Mouse (Mus musculus): ENCODE results near the gene Pdlim1. TPM values are rescaled to one million over a fixed set of nuclear protein-coding genes. Genes with fewer than 3 reads are reported as not detected.

Gene Pdlim1
- polyA plus RNA-seq, 1 experiment: 133 TPM

GRCm38 (mm10) chr19:40190596-40190995 lies 81.0 kb downstream of the Pdlim1 start:
- no peaks in the 10 kb centered on the region for H3K4me1 ChIP-seq (replicated peaks; ENCODE audit: control insufficient read depth, insufficient read depth, low read length)
- TF ChIP-seq POLR2A (IDR thresholded peaks at IDR 0.05; ENCODE audit: control insufficient read depth, extremely low read depth, insufficient read depth, low read length, poor library complexity) (no peak), CTCF (IDR thresholded peaks at IDR 0.05; ENCODE audit: borderline replicate concordance, control insufficient read depth, extremely low read depth, insufficient read depth, low read length, poor library complexity) (no peak)
- H3K4me3 ChIP-seq (ENCODE audit: control insufficient read depth, insufficient read depth, low read length): no peak overlapping the region
- H3K27ac ChIP-seq (ENCODE audit: control insufficient read depth, insufficient read depth, low read length): no peak overlapping the region
- no peak for DNase-seq
- H3K27me3 ChIP-seq (ENCODE audit: control insufficient read depth, insufficient read depth, low read length): no peaks in the 10 kb centered on the region
- no peaks in the 10 kb centered on the region for H3K36me3 ChIP-seq (ENCODE audit: control insufficient read depth, insufficient read depth, low read length)
- WGBS: 95% methylated on average over 10 of the region's 10 CpGs

DNA sequence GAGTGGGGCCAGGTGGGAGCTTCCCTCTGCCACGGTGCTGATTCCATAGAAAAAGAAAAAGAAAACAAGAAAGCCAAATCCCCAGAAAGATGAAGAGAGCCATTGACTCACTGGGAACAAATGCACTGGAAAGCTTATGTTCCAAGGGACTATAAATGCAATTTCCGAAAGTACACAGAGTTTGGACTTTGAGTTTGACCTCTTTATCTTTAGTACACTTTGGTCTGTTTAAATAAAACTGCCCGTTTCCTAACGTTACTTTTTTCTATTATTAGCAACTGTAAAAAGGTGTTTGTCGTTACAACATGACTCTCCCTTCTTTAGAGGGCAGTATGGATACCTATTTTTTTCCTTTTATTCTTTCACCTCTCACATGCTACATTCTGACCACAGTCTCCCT lies 84.5 kb downstream of the Pdlim1 start, which contains the start of gene Cyp2c70:
Gene Cyp2c70 (minus strand): TSS at position 174 of the 400 bp plus-strand sequence.
- H3K27ac ChIP-seq (ENCODE audit: control insufficient read depth, insufficient read depth, low read length): no peak within 1 kb of the TSS
- DNase-seq: no peak
- H3K36me3 ChIP-seq (ENCODE audit: control insufficient read depth, insufficient read depth, low read length): no peaks in the 10 kb centered on the region
- H3K4me3 ChIP-seq (ENCODE audit: control insufficient read depth, insufficient read depth, low read length): no peak within 1 kb of the TSS
- WGBS: 84% methylated on average over 5 of the region's 5 CpGs
- TF ChIP-seq CTCF (IDR thresholded peaks at IDR 0.05; ENCODE audit: borderline replicate concordance, control insufficient read depth, extremely low read depth, insufficient read depth, low read length, poor library complexity): no peak
- no peak for TF ChIP-seq POLR2A (IDR thresholded peaks at IDR 0.05; ENCODE audit: control insufficient read depth, extremely low read depth, insufficient read depth, low read length, poor library complexity)
- no peaks in the 10 kb centered on the region for H3K4me1 ChIP-seq (replicated peaks; ENCODE audit: control insufficient read depth, insufficient read depth, low read length)
- no peaks in the 10 kb centered on the region for H3K27me3 ChIP-seq (ENCODE audit: control insufficient read depth, insufficient read depth, low read length)

DNA sequence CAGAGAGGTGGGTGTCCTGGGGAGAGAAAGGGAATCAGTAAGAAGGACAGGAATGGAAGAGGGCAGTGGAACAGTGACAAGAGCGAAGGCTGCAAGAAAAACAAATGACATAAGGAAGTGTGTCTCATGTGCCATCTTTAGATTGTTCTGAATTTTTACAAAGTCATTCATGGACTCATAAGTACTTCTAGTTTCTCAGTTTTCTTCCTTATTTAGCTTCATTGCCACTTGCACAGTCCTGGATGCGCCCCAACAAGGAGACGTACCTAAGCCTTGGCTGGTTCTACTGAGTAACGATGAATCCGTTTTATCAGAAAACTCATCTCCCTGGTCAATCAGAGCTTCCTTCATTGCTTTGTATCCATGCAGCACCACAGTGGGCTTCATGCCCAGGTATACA lies 88.0 kb downstream of the Pdlim1 start:
- Histone ChIP-seq H3K27me3 (ENCODE audit: control insufficient read depth, insufficient read depth, low read length) (no peaks in the 10 kb centered on the region), H3K4me3 (ENCODE audit: control insufficient read depth, insufficient read depth, low read length) (no peak overlapping the region), H3K36me3 (ENCODE audit: control insufficient read depth, insufficient read depth, low read length) (no peaks in the 10 kb centered on the region), H3K27ac (ENCODE audit: control insufficient read depth, insufficient read depth, low read length) (no peak overlapping the region), H3K4me1 (replicated peaks; ENCODE audit: control insufficient read depth, insufficient read depth, low read length) (no peaks in the 10 kb centered on the region)
- no peak for DNase-seq
- WGBS: 96% methylated on average over 5 of the region's 5 CpGs
- TF ChIP-seq CTCF (IDR thresholded peaks at IDR 0.05; ENCODE audit: borderline replicate concordance, control insufficient read depth, extremely low read depth, insufficient read depth, low read length, poor library complexity) (no peak), POLR2A (IDR thresholded peaks at IDR 0.05; ENCODE audit: control insufficient read depth, extremely low read depth, insufficient read depth, low read length, poor library complexity) (no peak)

DNA sequence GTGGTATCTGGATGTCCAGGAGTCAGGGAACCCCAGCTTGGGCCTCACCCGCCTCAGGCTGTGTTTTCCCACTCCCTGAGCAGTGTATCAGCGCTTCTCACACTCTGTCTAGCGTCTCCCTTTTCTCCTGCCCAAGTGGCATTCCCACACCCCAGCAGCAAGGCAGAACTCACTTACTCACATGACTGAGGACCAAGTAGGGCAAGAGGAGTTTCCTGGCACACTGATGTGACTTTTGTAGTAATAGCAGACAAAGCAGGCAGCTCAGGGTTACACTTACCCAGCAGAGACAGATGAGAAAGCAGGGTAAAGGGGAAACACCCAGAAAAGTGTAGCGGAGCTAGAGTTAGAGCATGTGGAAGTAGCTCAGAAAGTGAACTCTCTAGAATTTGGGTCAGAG lies 93.3 kb downstream of the Pdlim1 start:
- Histone ChIP-seq H3K36me3 (ENCODE audit: control insufficient read depth, insufficient read depth, low read length) (no peaks in the 10 kb centered on the region), H3K27me3 (ENCODE audit: control insufficient read depth, insufficient read depth, low read length) (no peaks in the 10 kb centered on the region), H3K27ac (ENCODE audit: control insufficient read depth, insufficient read depth, low read length) (no peak overlapping the region), H3K4me3 (ENCODE audit: control insufficient read depth, insufficient read depth, low read length) (no peak overlapping the region), H3K4me1 (replicated peaks; ENCODE audit: control insufficient read depth, insufficient read depth, low read length) (no peaks in the 10 kb centered on the region)
- DNase-seq: no peak
- WGBS: 92% methylated on average over 4 of the region's 4 CpGs
- TF ChIP-seq CTCF (IDR thresholded peaks at IDR 0.05; ENCODE audit: borderline replicate concordance, control insufficient read depth, extremely low read depth, insufficient read depth, low read length, poor library complexity): no peak
- TF ChIP-seq POLR2A (IDR thresholded peaks at IDR 0.05; ENCODE audit: control insufficient read depth, extremely low read depth, insufficient read depth, low read length, poor library complexity): no peak

Other genes with a start within 250 kb of the Pdlim1 start
- 0.32 TPM in 1 of 2 replicates, not detected in the other for gene Cyp2c54, start 198.0 kb downstream of the Pdlim1 start, polyA plus RNA-seq (2012; rRNA removed)
- gene Cyp2c50, start 182.2 kb downstream of the Pdlim1 start, polyA plus RNA-seq (2012; rRNA removed): 0.78 TPM in 1 of 2 replicates, not detected in the other
- gene Cyp2c70, start 84.5 kb downstream of the Pdlim1 start, polyA plus RNA-seq (2012; rRNA removed): 0.11 and 0.48 TPM in 2 replicates
- 9.4 and 14.0 TPM in 2 replicates for gene Sorbs1, start 241.9 kb upstream of the Pdlim1 start, polyA plus RNA-seq (2012; rRNA removed)